Mouse (Mus musculus) thymus, adult 2 months (tissue): ENCODE results near the gene Deaf1.

Source experiments
- CTCF ChIP-seq: fragments of 200-500 bp; IDR thresholded peaks from 2 replicates; pipeline ENCODE4 v1.5.1; 2012; ENCODE audit warnings: mild to moderate bottlenecking, control low read depth, low read length, moderate library complexity, borderline replicate concordance; ENCODE audit not compliant: control insufficient read depth, poor library complexity, insufficient read depth; ENCODE audit errors: extremely low read depth
- POLR2A ChIP-seq: fragments of 200-500 bp; IDR thresholded peaks from 2 replicates; pipeline ENCODE4 v1.6.1; 2012; ENCODE audit warnings: mild to moderate bottlenecking, low read length, control low read depth, moderate library complexity; ENCODE audit not compliant: control insufficient read depth, poor library complexity, insufficient read depth; ENCODE audit errors: extremely low read depth

GRCm38 (mm10) chr7:141335044-141335579 lies 7.6 kb upstream of the Deaf1 start:
- TF ChIP-seq CTCF: no peak
- TF ChIP-seq POLR2A: no peak
